Mouse (Mus musculus) midbrain, embryonic 11.5 days (tissue): ENCODE results near the gene Ncor2. TPM values are rescaled to one million over a fixed set of nuclear protein-coding genes. Genes with fewer than 3 reads are reported as not detected.

ENCODE experiments used
- ATAC-seq: fragments of 200-750 bp; cut with Nextera tagmentation; 2 replicates; pipeline ENCODE4 v1.8.0; 2017; ENCODE audit warnings: moderate TSS enrichment, moderate library complexity; ENCODE audit not compliant: low FRiP score
- DNase-seq: peaks from one replicate; pipeline ENCODE4 v3.0.0; 2015; ENCODE audit warnings: low spot score; ENCODE audit errors: missing footprints
- H3K27ac ChIP-seq: fragments of 300-500 bp; sonication (generic); 2 replicates; pipeline ENCODE4 v1.5.1; 2014; ENCODE audit warnings: low read depth, low read length
- H3K27me3 ChIP-seq: fragments of 300-500 bp; sonication (generic); 2 replicates; pipeline ENCODE4 v1.6.1; 2014; ENCODE audit warnings: mild to moderate bottlenecking, low read length, moderate library complexity, mixed read lengths; ENCODE audit not compliant: control insufficient read depth, insufficient read depth
- H3K36me3 ChIP-seq: fragments of 300-500 bp; sonication (generic); 2 replicates; pipeline ENCODE4 v1.6.1; 2014; ENCODE audit warnings: mild to moderate bottlenecking, low read length, moderate library complexity, mixed read lengths; ENCODE audit not compliant: control insufficient read depth, insufficient read depth
- H3K4me1 ChIP-seq: fragments of 300-500 bp; sonication (generic); 2 replicates; pipeline ENCODE4 v1.6.1; 2014; ENCODE audit warnings: low read length; ENCODE audit not compliant: control insufficient read depth, insufficient read depth
- H3K4me2 ChIP-seq: fragments of 300-500 bp; sonication (generic); 2 replicates; pipeline ENCODE4 v1.6.1; 2014; ENCODE audit warnings: mild to moderate bottlenecking, moderate library complexity
- H3K4me3 ChIP-seq: fragments of 300-500 bp; sonication (generic); 2 replicates; pipeline ENCODE4 v1.5.1; 2014; ENCODE audit warnings: low read depth, low read length
- H3K9ac ChIP-seq: fragments of 300-500 bp; sonication (generic); 2 replicates; pipeline ENCODE4 v1.6.1; 2014; ENCODE audit warnings: low read length
- H3K9me3 ChIP-seq: fragments of 300-500 bp; sonication (generic); 2 replicates; pipeline ENCODE4 v1.6.1; 2016; ENCODE audit warnings: low read length; ENCODE audit not compliant: control insufficient read depth
- WGBS: fragments of 180-500 bp; shearing (Covaris S2); extraction: QIAGEN DNeasy Blood & Tissue Kit; methylation state at CpG from one replicate; pipeline ENCODE4 v1.1.7; 2014; 5-methylcytosine and 5-hydroxymethylcytosine counted together
- polyA plus RNA-seq: library from polyadenylated mRNA; unstranded; fragments of >200 nt; fragmentation: Nextera tagmentation; extraction: Ambion mirVana; gene quantifications from 2 replicates; pipeline ENCODE4 v1.2.1, GENCODE M21; 2014

The Ncor2 gene
- polyA plus RNA-seq, 1 experiment from 2014 or later: 13.4 TPM

- no peak overlapping the region for H3K9ac ChIP-seq
These were observed 17.0 kb upstream of the Ncor2 start for GRCm38 (mm10) chr5:125196054-125196453.

GRCm38 (mm10) chr5:125195142-125195541 is 16.1 kb upstream of the Ncor2 start:
- no peaks in the 10 kb centered on the region for H3K4me1 ChIP-seq
- no peak overlapping the region for H3K9ac ChIP-seq
- no peaks in the 10 kb centered on the region for H3K9me3 ChIP-seq
- H3K36me3 ChIP-seq: no peaks in the 10 kb centered on the region
- no peak overlapping the region for H3K4me2 ChIP-seq
- H3K27ac ChIP-seq: no peak overlapping the region
- no peak overlapping the region for H3K4me3 ChIP-seq
- WGBS: 62% methylated on average over 3 of the region's 3 CpGs
- H3K27me3 ChIP-seq: no peaks in the 10 kb centered on the region
- no peak for ATAC-seq
- no peak for DNase-seq

More at GRCm38 (mm10) chr5:125196054-125196453, 17.0 kb upstream of the Ncor2 start:
- Histone ChIP-seq H3K27ac (no peak overlapping the region), H3K36me3 (no peaks in the 10 kb centered on the region), H3K27me3 (no peaks in the 10 kb centered on the region), H3K4me3 (no peak overlapping the region), H3K4me2 (no peak overlapping the region), H3K4me1 (no peaks in the 10 kb centered on the region), H3K9me3 (no peaks in the 10 kb centered on the region)
- WGBS: 87% methylated on average over 13 of the region's 13 CpGs
- DNase-seq (peak; percentile 81), ATAC-seq (no peak)

GRCm38 (mm10) chr5:125193478-125194439 is 14.7 kb upstream of the Ncor2 start:
- no peak for DNase-seq
- H3K4me1 ChIP-seq: no peaks in the 10 kb centered on the region
- H3K9me3 ChIP-seq: no peaks in the 10 kb centered on the region
- no peak for ATAC-seq
- H3K36me3 ChIP-seq: no peaks in the 10 kb centered on the region
- H3K27me3 ChIP-seq: no peaks in the 10 kb centered on the region
- WGBS: 72% methylated on average over 25 of the region's 25 CpGs
- no peak overlapping the region for H3K4me3 ChIP-seq
- H3K4me2 ChIP-seq: no peak overlapping the region
- H3K27ac ChIP-seq: no peak overlapping the region
- H3K9ac ChIP-seq: no peak overlapping the region

- no peak for DNase-seq
- no peak overlapping the region for H3K4me2 ChIP-seq
- ATAC-seq: no peak
- H3K9me3 ChIP-seq: no peaks in the 10 kb centered on the region
- H3K27ac ChIP-seq: no peak overlapping the region
- no peaks in the 10 kb centered on the region for H3K27me3 ChIP-seq
- H3K36me3 ChIP-seq: no peaks in the 10 kb centered on the region
- 49% methylated on average over 6 of the region's 9 CpGs for WGBS
- no peak overlapping the region for H3K9ac ChIP-seq
- H3K4me3 ChIP-seq: no peak overlapping the region
- H3K4me1 ChIP-seq: no peaks in the 10 kb centered on the region
These were observed 12.6 kb upstream of the Ncor2 start for GRCm38 (mm10) chr5:125191608-125192007.

- H3K36me3 ChIP-seq: no peaks in the 10 kb centered on the region
- no peak for ATAC-seq
These were observed 11.2 kb upstream of the Ncor2 start for GRCm38 (mm10) chr5:125190105-125190813.

GRCm38 (mm10) chr5:125189625-125190024 is 10.6 kb upstream of the Ncor2 start:
- Histone ChIP-seq H3K4me2 (no peak overlapping the region), H3K4me3 (no peak overlapping the region), H3K36me3 (no peaks in the 10 kb centered on the region), H3K9me3 (no peaks in the 10 kb centered on the region), H3K27me3 (no peaks in the 10 kb centered on the region), H3K27ac (no peak overlapping the region), H3K9ac (no peak overlapping the region), H3K4me1 (no peaks in the 10 kb centered on the region)
- DNase-seq (peak; percentile 96), ATAC-seq (peak; percentile 57; the same call in 1 of the 2 replicates)
- 38% methylated on average over 11 of the region's 11 CpGs for WGBS

More at GRCm38 (mm10) chr5:125190105-125190813, 11.2 kb upstream of the Ncor2 start:
- no peak for DNase-seq
- Histone ChIP-seq H3K4me1 (no peaks in the 10 kb centered on the region), H3K9ac (no peak overlapping the region), H3K9me3 (no peaks in the 10 kb centered on the region), H3K4me2 (no peak overlapping the region), H3K4me3 (no peak overlapping the region), H3K27ac (no peak overlapping the region), H3K27me3 (no peaks in the 10 kb centered on the region)
- WGBS: 80% methylated on average over 7 of the region's 7 CpGs

GRCm38 (mm10) chr5:125188812-125189598 is 10.0 kb upstream of the Ncor2 start:
- no peaks in the 10 kb centered on the region for H3K9me3 ChIP-seq
- H3K27ac ChIP-seq: no peak overlapping the region
- no peak overlapping the region for H3K4me2 ChIP-seq
- no peak overlapping the region for H3K4me3 ChIP-seq
- H3K9ac ChIP-seq: no peak overlapping the region
- H3K36me3 ChIP-seq: no peaks in the 10 kb centered on the region
- WGBS: 18% methylated on average over 12 of the region's 12 CpGs
- DNase-seq: no peak
- no peaks in the 10 kb centered on the region for H3K4me1 ChIP-seq
- ATAC-seq: peak; percentile 51; the same call in 1 of the 2 replicates
- no peaks in the 10 kb centered on the region for H3K27me3 ChIP-seq

GRCm38 (mm10) chr5:125184826-125185225 is 5.8 kb upstream of the Ncor2 start:
- Histone ChIP-seq H3K36me3 (no peaks in the 10 kb centered on the region), H3K27me3 (peaks cover 2% of the 10 kb centered on the region)

More at GRCm38 (mm10) chr5:125184826-125185225, 5.8 kb upstream of the Ncor2 start:
- Histone ChIP-seq H3K4me1 (peaks cover 7% of the 10 kb centered on the region), H3K4me3 (no peak overlapping the region), H3K9me3 (no peaks in the 10 kb centered on the region), H3K27ac (no peak overlapping the region), H3K4me2 (no peak overlapping the region), H3K9ac (no peak overlapping the region)
- DNase-seq (no peak), ATAC-seq (no peak)
- WGBS: 14% methylated on average over 6 of the region's 6 CpGs
